Mouse (Mus musculus) liver, postnatal 0 days (tissue): ENCODE data around the gene Madd.

ENCODE experiments used
- CTCF ChIP-seq: sonication (generic); IDR thresholded peaks from 2 replicates; pipeline ENCODE4 v1.5.1; 2016; ENCODE audit warnings: antibody characterized with exemption, low read depth
- EP300 ChIP-seq: IDR thresholded peaks from 2 replicates; pipeline ENCODE4 v1.6.1; 2016; ENCODE audit warnings: antibody characterized with exemption, low read depth, mild to moderate bottlenecking

GRCm38 (mm10) chr2:91179825-91180224 lies 3.8 kb downstream of the Madd start:
- no peak for TF ChIP-seq CTCF
- no peak for TF ChIP-seq EP300
